Mouse (Mus musculus): ENCODE results near the gene Dusp10.

Gene Dusp10

GRCm38 (mm10) chr1:184100927-184101749 is 88.0 kb downstream of the Dusp10 start:
- no peak for DNase-seq (ENCODE audit: low spot score)

- DNase-seq (ENCODE audit: low spot score), result no peak
Measured at GRCm38 (mm10) chr1:184101750-184102046, 88.6 kb downstream of the Dusp10 start.

- no peak for DNase-seq (ENCODE audit: low spot score)
Measured at GRCm38 (mm10) chr1:184106832-184107231, 93.7 kb downstream of the Dusp10 start.

GRCm38 (mm10) chr1:184107448-184107847 is 94.3 kb downstream of the Dusp10 start:
- no peak for DNase-seq (ENCODE audit: low spot score)

- DNase-seq (ENCODE audit: low spot score), result no peak
Measured at GRCm38 (mm10) chr1:184108254-184108653, 95.2 kb downstream of the Dusp10 start.

- no peak for DNase-seq (ENCODE audit: low spot score)
Measured at GRCm38 (mm10) chr1:184117586-184117985, 104.5 kb downstream of the Dusp10 start.

GRCm38 (mm10) chr1:184117991-184118390 is 104.9 kb downstream of the Dusp10 start:
- no peak for DNase-seq (ENCODE audit: low spot score)

- DNase-seq (ENCODE audit: low spot score), result no peak
Measured at GRCm38 (mm10) chr1:184118586-184118985, 105.5 kb downstream of the Dusp10 start.

Measured in ovary, adult 18-20 months (tissue).